Mouse (Mus musculus) liver (tissue): ENCODE measurements around the gene Clba1.

Experiments used
- DNase-seq: peaks from one replicate; pipeline ENCODE4 v3.0.0-alpha.2; 2020; ENCODE audit warnings: mixed read lengths

Clba1 gene

GRCm38 (mm10) chr12:112853050-112853729 is 44.5 kb downstream of the Clba1 start:
- no peak for DNase-seq

GRCm38 (mm10) chr12:112854610-112855333 is 46.0 kb downstream of the Clba1 start:
- DNase-seq: no peak

GRCm38 (mm10) chr12:112856338-112856737 is 47.6 kb downstream of the Clba1 start:
- no peak for DNase-seq

GRCm38 (mm10) chr12:112857021-112857925 is 48.5 kb downstream of the Clba1 start:
- DNase-seq: no peak

- no peak for DNase-seq
These were observed 50.0 kb downstream of the Clba1 start for GRCm38 (mm10) chr12:112858581-112859336.

- no peak for DNase-seq
These were observed 51.2 kb downstream of the Clba1 start for GRCm38 (mm10) chr12:112859930-112860329.

GRCm38 (mm10) chr12:112860765-112861164 is 52.0 kb downstream of the Clba1 start:
- no peak for DNase-seq

GRCm38 (mm10) chr12:112861911-112862321 is 53.2 kb downstream of the Clba1 start:
- DNase-seq: no peak

- no peak for DNase-seq
These were observed 56.1 kb downstream of the Clba1 start for GRCm38 (mm10) chr12:112864804-112865203.
